Mouse (Mus musculus): ENCODE data around the gene Rpl4. TPM values are rescaled to one million over a fixed set of nuclear protein-coding genes. Genes with fewer than 3 reads are reported as not detected.

The Rpl4 gene
- polyA plus RNA-seq, 1 experiment from 2014 or later, result 628 TPM

DNA sequence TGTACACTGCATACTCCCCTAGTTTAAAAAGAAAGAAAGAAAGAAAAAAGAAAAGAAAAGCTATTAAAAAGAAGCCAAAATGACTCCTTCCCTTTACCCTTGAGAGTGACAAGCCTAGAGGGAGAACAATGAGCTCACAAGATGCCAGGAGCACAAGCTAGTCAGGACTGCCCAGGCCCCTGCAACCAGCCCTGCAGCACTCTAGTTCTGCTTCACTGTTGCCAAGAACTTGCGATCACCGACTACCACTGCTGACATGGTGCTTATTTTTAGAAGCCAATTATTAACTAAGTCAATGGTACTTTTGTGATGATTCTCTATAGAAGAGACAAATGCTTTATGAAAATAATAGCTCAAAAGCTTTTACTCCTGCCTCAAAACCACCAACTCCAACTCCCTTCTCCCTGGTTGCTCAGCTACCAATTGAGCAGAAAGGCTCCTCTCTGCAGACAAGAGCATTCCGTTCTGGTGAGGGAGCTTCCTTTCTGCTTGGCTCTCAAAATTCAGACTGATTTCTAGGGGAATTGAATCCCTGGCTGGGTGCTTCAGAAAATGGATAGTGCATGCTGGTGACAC, 34.4 kb downstream of the Rpl4 start:
- Histone ChIP-seq H3K4me2 (ENCODE audit: low read depth, low read length) (no peak overlapping the region), H3K27ac (ENCODE audit: low read depth, low read length) (no peak overlapping the region), H3K27me3 (ENCODE audit: control insufficient read depth, insufficient read depth, low read length) (no peaks in the 10 kb centered on the region), H3K9me3 (ENCODE audit: control insufficient read depth, low read length) (no peaks in the 10 kb centered on the region), H3K4me1 (ENCODE audit: control insufficient read depth, insufficient read depth, low read length) (no peaks in the 10 kb centered on the region), H3K9ac (replicated peaks; ENCODE audit: low read depth, low read length) (no peak overlapping the region), H3K36me3 (ENCODE audit: control insufficient read depth, insufficient read depth, low read length) (peaks cover 12% of the 10 kb centered on the region; the same call in 1 of the 2 replicates), H3K4me3 (ENCODE audit: low read depth, low read length) (no peak overlapping the region)
- no peak for ATAC-seq (ENCODE audit: low read depth)
- WGBS, result 82% methylated on average over 3 of the region's 3 CpGs

DNA sequence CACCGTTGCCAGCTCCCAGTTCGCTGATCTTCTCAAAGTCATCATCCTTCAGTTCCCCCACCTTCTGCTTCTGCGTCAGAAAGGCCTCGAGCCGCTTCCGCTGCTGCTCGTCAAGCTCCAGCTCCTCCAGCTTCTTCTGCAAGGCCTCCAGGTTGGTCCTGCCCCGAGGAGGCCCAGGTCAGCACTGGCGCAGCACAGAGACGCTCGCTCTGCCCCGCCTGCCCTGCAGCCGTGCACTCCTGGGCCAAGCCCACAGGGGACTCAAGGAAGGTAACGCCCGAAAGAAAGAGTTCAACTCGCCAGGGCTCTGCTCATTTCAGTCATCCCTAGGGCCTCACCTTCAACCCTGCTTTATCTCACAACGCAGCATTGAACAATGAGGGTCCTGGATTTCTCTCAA, 41.3 kb downstream of the Rpl4 start:
- Histone ChIP-seq H3K4me1 (ENCODE audit: control insufficient read depth, insufficient read depth, low read length) (no peaks in the 10 kb centered on the region), H3K4me2 (ENCODE audit: low read depth, low read length) (no peak overlapping the region), H3K27me3 (ENCODE audit: control insufficient read depth, insufficient read depth, low read length) (no peaks in the 10 kb centered on the region), H3K4me3 (ENCODE audit: low read depth, low read length) (no peak overlapping the region), H3K9ac (replicated peaks; ENCODE audit: low read depth, low read length) (no peak overlapping the region), H3K36me3 (ENCODE audit: control insufficient read depth, insufficient read depth, low read length) (no peaks in the 10 kb centered on the region), H3K9me3 (ENCODE audit: control insufficient read depth, low read length) (no peaks in the 10 kb centered on the region), H3K27ac (ENCODE audit: low read depth, low read length) (no peak overlapping the region)
- no peak for ATAC-seq (ENCODE audit: low read depth)
- 94% methylated on average over 17 of the region's 17 CpGs for WGBS

DNA sequence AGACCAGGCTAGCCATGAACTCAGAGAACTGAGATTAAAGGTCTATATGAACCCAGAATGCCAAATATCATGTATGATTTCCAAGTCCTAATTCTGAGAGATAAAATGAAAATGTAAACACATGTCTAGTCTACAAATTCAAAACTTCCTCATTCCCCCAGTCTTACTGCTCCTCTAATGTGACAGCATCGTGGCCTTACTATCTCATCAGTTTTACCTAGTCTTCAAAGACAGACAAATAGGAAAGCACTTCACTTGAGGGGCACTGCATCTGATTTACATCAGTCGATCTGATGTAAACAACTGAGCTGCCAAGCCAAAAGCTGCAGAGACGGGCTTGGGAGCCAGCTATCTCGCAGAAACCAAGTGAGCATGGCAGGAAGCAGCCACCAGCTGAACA, 42.9 kb downstream of the Rpl4 start:
- H3K27me3 ChIP-seq (ENCODE audit: control insufficient read depth, insufficient read depth, low read length), result no peaks in the 10 kb centered on the region
- no peak overlapping the region for H3K27ac ChIP-seq (ENCODE audit: low read depth, low read length)
- no peak for ATAC-seq (ENCODE audit: low read depth)
- no peak overlapping the region for H3K4me2 ChIP-seq (ENCODE audit: low read depth, low read length)
- H3K4me1 ChIP-seq (ENCODE audit: control insufficient read depth, insufficient read depth, low read length), result no peaks in the 10 kb centered on the region
- WGBS, result 87% methylated on average over 4 of the region's 4 CpGs
- H3K9ac ChIP-seq (replicated peaks; ENCODE audit: low read depth, low read length), result no peak overlapping the region
- no peaks in the 10 kb centered on the region for H3K9me3 ChIP-seq (ENCODE audit: control insufficient read depth, low read length)
- no peaks in the 10 kb centered on the region for H3K36me3 ChIP-seq (ENCODE audit: control insufficient read depth, insufficient read depth, low read length)
- no peak overlapping the region for H3K4me3 ChIP-seq (ENCODE audit: low read depth, low read length)

- ATAC-seq (ENCODE audit: low read depth), result no peak
- Histone ChIP-seq H3K27me3 (ENCODE audit: control insufficient read depth, insufficient read depth, low read length) (no peaks in the 10 kb centered on the region), H3K27ac (ENCODE audit: low read depth, low read length) (no peak overlapping the region), H3K36me3 (ENCODE audit: control insufficient read depth, insufficient read depth, low read length) (no peaks in the 10 kb centered on the region), H3K4me1 (ENCODE audit: control insufficient read depth, insufficient read depth, low read length) (no peaks in the 10 kb centered on the region), H3K4me2 (ENCODE audit: low read depth, low read length) (no peak overlapping the region), H3K9ac (replicated peaks; ENCODE audit: low read depth, low read length) (no peak overlapping the region), H3K9me3 (ENCODE audit: control insufficient read depth, low read length) (no peaks in the 10 kb centered on the region), H3K4me3 (ENCODE audit: low read depth, low read length) (no peak overlapping the region)
- 94% methylated on average over 2 of the region's 2 CpGs for WGBS
Measured at GRCm38 (mm10) chr9:64216641-64217040, 43.5 kb downstream of the Rpl4 start.

GRCm38 (mm10) chr9:64217887-64218286, 44.7 kb downstream of the Rpl4 start:
- no peaks in the 10 kb centered on the region for H3K4me1 ChIP-seq (ENCODE audit: control insufficient read depth, insufficient read depth, low read length)
- no peaks in the 10 kb centered on the region for H3K36me3 ChIP-seq (ENCODE audit: control insufficient read depth, insufficient read depth, low read length)
- H3K9me3 ChIP-seq (ENCODE audit: control insufficient read depth, low read length), result no peaks in the 10 kb centered on the region

DNA sequence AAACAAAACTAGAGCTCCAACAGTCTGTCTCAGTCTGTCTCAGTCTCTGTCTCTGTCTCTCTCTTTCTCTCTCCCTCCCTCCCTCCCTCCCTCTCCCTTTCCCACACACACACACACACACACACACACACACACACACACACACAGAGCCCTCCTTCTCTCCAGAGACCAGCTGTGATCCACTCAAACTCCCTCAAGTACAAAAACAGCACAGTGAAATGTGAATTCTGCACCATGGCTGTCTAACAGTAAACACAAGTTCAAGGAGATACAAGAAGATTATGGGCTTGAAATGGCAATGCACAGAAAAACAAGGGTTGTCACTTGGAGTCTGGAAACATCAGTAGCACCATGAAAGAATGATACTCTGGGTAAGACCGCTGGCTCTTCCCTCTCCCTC, 46.1 kb downstream of the Rpl4 start:
- Histone ChIP-seq H3K4me3 (ENCODE audit: low read depth, low read length) (no peak overlapping the region), H3K9ac (replicated peaks; ENCODE audit: low read depth, low read length) (no peak overlapping the region), H3K27ac (ENCODE audit: low read depth, low read length) (no peak overlapping the region), H3K36me3 (ENCODE audit: control insufficient read depth, insufficient read depth, low read length) (no peaks in the 10 kb centered on the region), H3K4me2 (ENCODE audit: low read depth, low read length) (no peak overlapping the region), H3K9me3 (ENCODE audit: control insufficient read depth, low read length) (no peaks in the 10 kb centered on the region), H3K27me3 (ENCODE audit: control insufficient read depth, insufficient read depth, low read length) (no peaks in the 10 kb centered on the region), H3K4me1 (ENCODE audit: control insufficient read depth, insufficient read depth, low read length) (no peaks in the 10 kb centered on the region)
- no peak for ATAC-seq (ENCODE audit: low read depth)
- 71% methylated on average over 1 of the region's 1 CpGs for WGBS

More at GRCm38 (mm10) chr9:64217887-64218286, 44.7 kb downstream of the Rpl4 start:
- no peak overlapping the region for H3K4me3 ChIP-seq (ENCODE audit: low read depth, low read length)
- H3K9ac ChIP-seq (replicated peaks; ENCODE audit: low read depth, low read length), result no peak overlapping the region
- no peaks in the 10 kb centered on the region for H3K27me3 ChIP-seq (ENCODE audit: control insufficient read depth, insufficient read depth, low read length)
- H3K4me2 ChIP-seq (ENCODE audit: low read depth, low read length), result no peak overlapping the region
- H3K27ac ChIP-seq (ENCODE audit: low read depth, low read length), result no peak overlapping the region
- ATAC-seq (ENCODE audit: low read depth), result no peak

DNA sequence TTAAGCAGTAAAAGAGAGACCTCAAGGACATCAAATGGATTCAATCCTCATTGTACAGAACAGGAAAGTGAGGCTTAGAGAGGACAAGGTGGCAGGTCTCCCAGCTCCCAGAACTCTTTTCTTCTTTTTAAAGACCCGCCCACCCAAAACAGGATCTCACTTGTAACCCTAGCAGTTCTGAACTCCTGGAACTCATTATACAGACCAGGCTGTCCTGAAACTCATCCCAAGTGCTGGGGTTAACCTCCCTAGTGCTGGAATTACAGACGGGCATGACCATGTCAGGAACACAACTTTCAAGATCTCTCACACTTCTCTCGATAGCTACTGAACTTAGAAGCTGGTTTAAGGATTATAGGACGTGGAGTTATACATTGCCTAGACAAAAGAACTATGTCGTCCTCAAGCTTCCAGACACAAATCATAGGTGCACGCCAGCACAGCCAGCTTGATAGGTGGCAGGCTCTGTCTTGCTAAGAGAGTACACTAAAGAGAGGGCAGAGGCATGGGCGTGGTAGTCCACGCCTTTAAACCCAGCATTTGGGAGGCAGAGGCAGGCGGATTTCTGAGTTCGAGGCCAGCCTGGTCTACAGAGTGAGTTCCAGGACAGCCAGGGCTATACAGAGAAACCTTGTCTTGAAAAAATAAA, 46.7 kb downstream of the Rpl4 start:
- ATAC-seq (ENCODE audit: low read depth), result no peak

GRCm38 (mm10) chr9:64220603-64221002, 47.4 kb downstream of the Rpl4 start:
- H3K36me3 ChIP-seq (ENCODE audit: control insufficient read depth, insufficient read depth, low read length), result no peaks in the 10 kb centered on the region
- no peaks in the 10 kb centered on the region for H3K27me3 ChIP-seq (ENCODE audit: control insufficient read depth, insufficient read depth, low read length)
- 24% methylated on average over 1 of the region's 1 CpGs for WGBS
- ATAC-seq (ENCODE audit: low read depth), result no peak
- no peaks in the 10 kb centered on the region for H3K9me3 ChIP-seq (ENCODE audit: control insufficient read depth, low read length)
- no peak overlapping the region for H3K9ac ChIP-seq (replicated peaks; ENCODE audit: low read depth, low read length)
- no peak overlapping the region for H3K4me3 ChIP-seq (ENCODE audit: low read depth, low read length)
- H3K27ac ChIP-seq (ENCODE audit: low read depth, low read length), result no peak overlapping the region
- H3K4me1 ChIP-seq (ENCODE audit: control insufficient read depth, insufficient read depth, low read length), result no peaks in the 10 kb centered on the region
- H3K4me2 ChIP-seq (ENCODE audit: low read depth, low read length), result no peak overlapping the region

More for the DNA sequence above, 46.7 kb downstream of the Rpl4 start:
- Histone ChIP-seq H3K4me1 (ENCODE audit: control insufficient read depth, insufficient read depth, low read length) (no peaks in the 10 kb centered on the region), H3K4me2 (ENCODE audit: low read depth, low read length) (no peak overlapping the region), H3K4me3 (ENCODE audit: low read depth, low read length) (no peak overlapping the region), H3K27me3 (ENCODE audit: control insufficient read depth, insufficient read depth, low read length) (no peaks in the 10 kb centered on the region), H3K36me3 (ENCODE audit: control insufficient read depth, insufficient read depth, low read length) (no peaks in the 10 kb centered on the region), H3K9me3 (ENCODE audit: control insufficient read depth, low read length) (no peaks in the 10 kb centered on the region), H3K27ac (ENCODE audit: low read depth, low read length) (no peak overlapping the region), H3K9ac (replicated peaks; ENCODE audit: low read depth, low read length) (no peak overlapping the region)
- WGBS, result 86% methylated on average over 10 of the region's 10 CpGs

GRCm38 (mm10) chr9:64221480-64221879, 48.3 kb downstream of the Rpl4 start:
- Histone ChIP-seq H3K36me3 (ENCODE audit: control insufficient read depth, insufficient read depth, low read length) (no peaks in the 10 kb centered on the region), H3K4me3 (ENCODE audit: low read depth, low read length) (no peak overlapping the region), H3K4me1 (ENCODE audit: control insufficient read depth, insufficient read depth, low read length) (no peaks in the 10 kb centered on the region), H3K27ac (ENCODE audit: low read depth, low read length) (no peak overlapping the region), H3K27me3 (ENCODE audit: control insufficient read depth, insufficient read depth, low read length) (no peaks in the 10 kb centered on the region), H3K4me2 (ENCODE audit: low read depth, low read length) (no peak overlapping the region), H3K9me3 (ENCODE audit: control insufficient read depth, low read length) (no peaks in the 10 kb centered on the region), H3K9ac (replicated peaks; ENCODE audit: low read depth, low read length) (no peak overlapping the region)
- 88% methylated on average over 4 of the region's 4 CpGs for WGBS
- ATAC-seq (ENCODE audit: low read depth), result no peak
